Mouse (Mus musculus): ENCODE data around the gene Klf16.

Klf16 gene

DNA sequence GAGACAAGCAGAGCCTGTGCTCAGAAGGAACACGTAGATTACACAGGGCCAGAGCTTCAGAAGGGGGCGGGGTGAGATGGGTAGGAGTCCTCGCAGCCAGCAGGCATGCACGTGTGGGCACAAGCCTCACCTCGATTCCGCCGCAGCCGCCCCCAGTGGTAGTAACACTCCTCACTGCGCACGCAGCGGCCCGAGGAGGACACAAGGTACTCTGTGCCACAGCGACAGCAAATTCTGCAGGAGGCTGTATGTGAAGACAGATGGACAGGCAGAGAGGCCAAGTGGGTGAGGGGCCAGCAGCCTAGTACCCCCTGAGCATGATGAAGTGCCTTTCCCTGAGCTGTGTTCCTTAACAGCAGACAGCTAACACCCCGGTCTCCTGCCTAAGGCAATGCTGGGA lies 33.2 kb downstream of the Klf16 start:
- no peak for DNase-seq (ENCODE audit: low spot score in 2 of 2)

DNA sequence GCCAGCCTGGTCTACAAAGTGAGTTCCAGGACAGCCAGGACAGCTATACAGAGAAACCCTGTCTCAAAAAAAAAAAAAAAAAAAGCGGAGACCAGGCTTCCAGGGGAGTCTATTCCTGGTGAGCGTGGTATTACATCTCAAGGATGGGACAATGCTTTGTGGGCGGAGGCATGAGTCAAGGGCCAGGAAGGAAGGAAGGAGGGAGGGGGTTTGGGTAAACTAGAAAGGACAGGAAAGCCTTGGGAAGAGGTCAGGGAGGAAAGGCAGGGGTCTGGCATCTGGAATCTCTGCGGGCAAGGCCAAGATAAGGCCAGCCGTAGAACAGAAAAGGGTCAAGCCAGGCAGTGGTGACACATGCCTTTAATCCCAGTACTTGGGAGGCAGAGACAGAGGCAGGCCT lies 37.6 kb downstream of the Klf16 start:
- no peak for DNase-seq (ENCODE audit: low spot score in 2 of 2)

DNA sequence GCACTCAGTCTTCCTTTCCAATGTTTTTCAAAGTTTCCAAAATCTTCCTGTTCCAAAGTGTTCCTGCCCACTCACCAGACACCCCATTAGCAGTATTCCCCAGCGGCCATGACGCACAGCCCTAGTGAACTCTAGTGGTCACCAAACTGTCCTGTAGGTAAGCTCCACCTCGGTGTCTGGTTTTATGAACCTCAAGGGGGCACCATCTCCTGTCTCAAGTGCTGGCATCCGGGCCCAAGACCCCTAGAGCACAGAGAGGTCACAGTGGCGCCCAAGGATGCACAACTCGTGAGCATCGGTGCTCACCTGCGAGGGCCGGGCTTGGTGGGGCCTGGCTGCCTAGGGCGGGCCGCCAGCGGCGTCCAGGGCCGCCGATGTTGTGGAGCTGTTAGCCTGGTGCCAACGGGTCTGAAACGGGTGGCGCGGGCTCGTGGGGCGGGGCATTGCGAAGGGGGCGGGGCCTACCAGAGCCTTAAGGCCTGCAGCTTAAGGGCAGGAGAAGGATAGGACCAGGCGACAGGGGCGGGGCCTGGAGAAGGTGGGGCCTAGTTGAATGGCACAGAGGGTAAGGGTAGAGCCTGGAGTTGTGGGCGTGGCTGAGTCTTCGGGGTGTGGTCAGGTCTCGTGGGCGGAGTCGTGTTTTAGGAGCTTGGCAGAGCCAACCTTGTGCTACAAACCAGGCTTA lies 38.3 kb downstream of the Klf16 start, which contains the start of gene Atp8b3:
Gene Atp8b3 (minus strand): TSS at position 415 of the 685 bp plus-strand sequence.
- peak in 1 of 2 experiments; percentile 39 for DNase-seq (ENCODE audit: low spot score in 2 of 2)

DNA sequence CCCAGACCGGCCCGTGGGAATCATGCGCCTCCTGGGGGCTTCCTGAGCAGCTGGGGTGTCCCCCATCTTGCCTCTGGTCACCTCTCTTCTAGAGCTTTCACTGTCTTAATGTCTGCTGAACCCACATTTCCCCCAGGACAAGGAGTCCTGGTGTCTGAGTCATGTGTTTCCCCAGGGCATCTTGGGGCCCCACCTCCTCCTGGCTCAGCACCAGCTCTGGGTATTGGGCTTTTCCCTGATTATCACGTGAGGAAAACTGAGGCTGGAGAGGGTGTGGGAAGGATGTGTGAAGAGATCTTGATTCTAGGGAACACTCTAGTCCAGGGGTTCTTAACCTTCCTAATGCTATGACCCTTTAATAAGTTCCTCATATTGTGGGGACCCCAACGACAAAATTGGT lies 38.9 kb downstream of the Klf16 start:
- DNase-seq (ENCODE audit: low spot score in 2 of 2) = no peak

DNA sequence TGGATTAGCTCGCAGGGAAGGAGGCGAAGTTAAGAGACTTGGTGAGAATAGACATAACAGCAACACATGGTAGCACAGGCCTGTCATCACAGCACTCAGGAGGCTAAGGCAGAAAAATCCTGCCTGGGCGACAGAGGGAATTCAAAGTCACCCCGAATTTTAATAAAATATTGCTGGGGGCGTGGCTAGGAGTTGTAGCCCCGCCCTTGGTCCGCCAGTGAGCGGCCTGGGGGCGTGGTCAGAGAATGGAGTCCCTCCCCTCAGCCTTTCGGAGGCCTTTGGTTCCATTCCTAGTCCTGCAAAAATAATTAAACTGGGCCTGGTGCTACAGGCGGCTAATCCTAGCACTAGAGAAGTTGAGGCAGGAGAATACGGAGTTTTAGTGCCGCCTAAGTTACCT lies 41.4 kb downstream of the Klf16 start:
- DNase-seq (ENCODE audit: low spot score in 2 of 2) = no peak

DNA sequence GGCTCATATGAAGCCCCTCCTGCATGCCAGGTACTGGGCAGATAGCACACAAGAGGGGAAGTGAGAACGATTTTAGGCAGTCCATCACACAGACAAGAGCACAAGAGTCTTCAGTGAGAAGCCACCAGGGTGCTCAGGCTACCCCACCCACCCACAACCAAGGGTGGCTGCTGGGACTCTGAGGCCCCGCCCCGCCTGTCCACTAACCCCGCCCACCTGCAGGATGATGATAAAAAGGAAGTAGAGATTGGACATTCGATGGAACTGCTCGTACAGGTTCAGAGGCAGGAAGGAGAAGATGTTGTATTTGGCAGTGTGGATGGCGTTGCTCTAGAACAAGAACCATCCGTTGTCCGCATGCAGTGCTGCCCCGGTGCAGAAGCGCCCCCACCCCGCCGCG lies 42.0 kb downstream of the Klf16 start:
- no peak for DNase-seq (ENCODE audit: low spot score in 2 of 2)

DNA sequence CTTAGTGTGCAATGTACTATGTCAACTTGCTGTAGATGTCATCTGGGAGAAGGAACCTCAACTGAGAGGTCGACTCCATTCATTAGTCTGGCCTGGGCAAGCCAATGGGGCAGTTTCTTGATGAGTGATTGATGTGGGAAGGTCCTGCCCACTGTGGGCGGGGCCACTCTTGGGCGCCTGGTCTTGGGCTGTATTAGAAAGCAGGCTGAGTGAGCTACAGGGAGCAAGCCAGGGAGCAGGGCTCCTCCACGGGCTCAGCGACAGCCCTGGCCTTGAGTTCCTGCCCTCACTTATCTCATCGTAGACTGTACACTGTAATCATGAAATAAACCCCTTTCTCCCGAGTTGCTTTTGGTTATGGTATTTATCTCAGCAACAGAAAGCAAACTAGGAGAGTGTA lies 43.4 kb downstream of the Klf16 start:
- DNase-seq (ENCODE audit: low spot score in 2 of 2) = no peak

DNA sequence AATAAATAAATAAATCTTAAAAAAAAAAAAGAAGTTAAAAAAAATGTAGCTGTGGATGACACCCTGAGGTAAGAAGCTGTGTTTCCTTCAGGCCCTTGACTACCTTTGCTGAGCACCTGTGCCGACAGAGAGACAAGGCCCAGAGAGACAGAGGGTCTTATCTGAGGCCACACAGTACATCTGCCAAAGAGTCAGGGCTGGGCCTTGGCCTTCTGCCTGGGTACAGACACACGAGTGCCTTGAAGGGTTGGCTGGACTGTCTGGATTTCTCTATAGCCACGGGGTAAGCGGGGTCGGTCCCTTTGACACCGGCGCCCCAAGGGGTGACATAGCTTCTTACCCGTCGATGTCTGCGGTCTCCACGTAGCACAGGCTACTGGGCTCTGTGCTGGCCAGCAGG lies 44.3 kb downstream of the Klf16 start:
- DNase-seq (ENCODE audit: low spot score in 2 of 2) = no peak

DNA sequence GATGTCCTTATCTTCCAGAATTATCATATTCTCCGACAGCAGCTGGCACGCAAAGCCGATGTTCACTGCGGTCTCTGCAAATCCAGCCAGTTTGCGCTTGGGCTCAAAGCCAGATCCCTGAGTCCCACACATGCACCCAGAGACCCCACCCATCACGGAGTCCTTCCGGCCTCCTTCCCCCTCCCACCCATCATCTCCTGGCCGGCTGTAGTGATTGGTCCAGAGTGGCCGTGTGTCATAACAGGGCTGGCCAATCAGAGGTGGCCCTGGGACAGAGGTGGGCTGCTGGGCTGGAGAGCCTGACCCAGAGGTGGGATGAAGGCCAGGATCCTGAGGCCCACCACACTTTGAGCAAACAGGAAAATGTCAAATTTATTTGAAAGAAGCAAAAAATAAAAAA lies 50.9 kb downstream of the Klf16 start:
- no peak for DNase-seq (ENCODE audit: low spot score in 2 of 2)

DNA sequence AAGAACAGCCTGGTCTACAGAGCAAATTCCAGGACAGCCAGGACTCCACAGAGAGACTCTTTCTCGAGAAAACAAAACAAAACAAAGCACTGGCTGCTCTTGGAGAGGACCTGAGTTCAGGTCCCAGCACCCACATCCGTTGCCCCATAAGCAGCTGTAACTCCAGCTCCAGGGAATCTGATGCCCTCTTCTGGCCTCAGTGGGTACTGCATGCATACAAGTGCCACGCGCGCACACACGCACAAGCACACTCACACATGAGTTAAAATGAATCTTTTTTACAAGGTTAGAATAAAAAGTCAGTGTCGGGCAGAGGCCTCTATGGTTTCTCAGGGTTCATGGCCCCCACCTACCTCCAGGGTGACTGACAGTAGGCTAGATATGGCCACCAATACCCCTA lies 53.8 kb downstream of the Klf16 start:
- DNase-seq (ENCODE audit: low spot score in 2 of 2) = no peak

DNA sequence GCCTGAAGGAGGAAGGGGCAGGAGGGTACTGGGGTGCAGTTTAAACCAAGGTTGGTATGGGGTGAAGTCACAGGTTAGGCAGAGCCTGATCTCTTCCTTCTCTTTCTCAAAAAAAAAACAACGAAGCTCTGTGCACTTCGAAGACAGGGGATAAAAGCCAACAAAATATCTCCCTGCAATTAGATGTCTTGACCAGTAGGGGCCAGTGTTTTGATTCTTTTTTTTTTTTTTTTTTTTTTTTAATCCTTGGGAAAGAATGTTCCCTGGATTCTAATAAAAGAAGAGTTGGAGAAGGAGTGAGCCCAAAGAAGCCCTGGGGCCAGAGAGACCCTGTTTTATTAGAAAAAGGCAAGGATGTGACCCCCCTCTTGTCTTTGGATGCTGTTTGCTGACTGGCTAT lies 57.8 kb downstream of the Klf16 start:
- no peak for DNase-seq (ENCODE audit: low spot score in 2 of 2)

Measured in frontal cortex, postnatal 14 days (tissue).